Mouse (Mus musculus): ENCODE results near the gene Oxct2a. TPM values are rescaled to one million over a fixed set of nuclear protein-coding genes. Genes with fewer than 3 reads are reported as not detected.

Oxct2a gene
- polyA plus RNA-seq (2014; fragmentation: Nextera tagmentation; extraction: Ambion mirVana), result 0.18 TPM in 1 of 2 replicates, not detected in the other

DNA sequence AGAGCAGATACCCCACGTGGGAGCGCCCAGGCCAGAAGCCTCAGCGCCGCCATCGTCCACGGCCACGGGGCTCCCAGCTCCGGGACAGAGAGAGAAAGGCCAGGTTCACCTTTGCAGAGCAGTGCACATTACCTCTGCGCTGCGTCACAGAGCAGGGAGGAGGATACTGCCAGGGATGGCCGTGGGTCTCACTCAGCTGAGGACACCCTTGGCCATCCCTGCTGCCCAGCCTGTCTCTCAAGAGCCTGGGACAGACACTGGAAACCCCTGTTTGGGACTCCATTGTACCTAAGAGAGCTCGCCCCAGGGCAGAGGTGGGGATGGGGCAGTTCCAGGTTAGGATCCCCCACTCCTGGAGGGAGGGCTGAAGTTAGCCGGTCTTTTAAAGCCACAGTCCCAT, at the start of gene Oxct2a:
TSS of gene Oxct2a (minus strand) at position 101 of the 400 bp plus-strand sequence.
- Histone ChIP-seq H3K27me3 (replicated peaks; ENCODE audit: control insufficient read depth, insufficient read depth, low read length) (peaks cover 11% of the 10 kb centered on the region), H3K36me3 (ENCODE audit: control insufficient read depth, insufficient read depth, low read length) (no peaks in the 10 kb centered on the region), H3K4me3 (ENCODE audit: low read depth, low read length) (peak within 1 kb of the TSS; percentile 26), H3K9me3 (ENCODE audit: control insufficient read depth, low read length) (no peaks in the 10 kb centered on the region), H3K27ac (ENCODE audit: low read depth, low read length) (no peak within 1 kb of the TSS), H3K9ac (ENCODE audit: low read depth, low read length) (no peak within 1 kb of the TSS), H3K4me2 (peak within 1 kb of the TSS; percentile 51), H3K4me1 (replicated peaks; ENCODE audit: control insufficient read depth, insufficient read depth, low read length) (no peaks in the 10 kb centered on the region)
- 21% methylated on average over 13 of the region's 13 CpGs for WGBS
- no peak for ATAC-seq (replicated peaks; ENCODE audit: low FRiP score)
- no peak for DNase-seq (ENCODE audit: low spot score)

DNA sequence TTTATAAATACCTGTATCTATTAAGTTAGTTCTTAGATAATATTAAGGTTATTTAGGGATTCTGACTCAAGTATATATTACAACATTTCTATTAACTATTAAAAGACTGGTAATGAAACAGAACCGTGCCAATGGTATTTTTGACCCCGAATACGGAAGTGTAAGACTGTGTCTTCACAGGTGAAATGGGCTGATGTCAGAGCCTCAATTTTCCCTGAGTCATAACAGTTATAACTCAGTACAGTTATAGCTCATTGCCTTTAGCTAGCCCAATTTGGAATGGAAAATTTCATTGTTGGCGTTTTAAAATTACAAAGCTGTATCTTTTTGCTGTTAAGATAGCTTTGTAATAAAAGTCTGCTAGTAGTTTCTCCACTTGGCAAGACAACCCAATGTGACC, 40.1 kb upstream of the Oxct2a start:
- Histone ChIP-seq H3K4me1 (replicated peaks; ENCODE audit: control insufficient read depth, insufficient read depth, low read length) (no peaks in the 10 kb centered on the region), H3K27ac (ENCODE audit: low read depth, low read length) (no peak overlapping the region), H3K27me3 (replicated peaks; ENCODE audit: control insufficient read depth, insufficient read depth, low read length) (no peaks in the 10 kb centered on the region), H3K9ac (ENCODE audit: low read depth, low read length) (no peak overlapping the region), H3K36me3 (ENCODE audit: control insufficient read depth, insufficient read depth, low read length) (peaks cover 38% of the 10 kb centered on the region), H3K4me3 (ENCODE audit: low read depth, low read length) (no peak overlapping the region), H3K4me2 (no peak overlapping the region), H3K9me3 (ENCODE audit: control insufficient read depth, low read length) (no peaks in the 10 kb centered on the region)
- WGBS, result 91% methylated on average over 4 of the region's 4 CpGs
- no peak for DNase-seq (ENCODE audit: low spot score)
- ATAC-seq (replicated peaks; ENCODE audit: low FRiP score), result no peak

DNA sequence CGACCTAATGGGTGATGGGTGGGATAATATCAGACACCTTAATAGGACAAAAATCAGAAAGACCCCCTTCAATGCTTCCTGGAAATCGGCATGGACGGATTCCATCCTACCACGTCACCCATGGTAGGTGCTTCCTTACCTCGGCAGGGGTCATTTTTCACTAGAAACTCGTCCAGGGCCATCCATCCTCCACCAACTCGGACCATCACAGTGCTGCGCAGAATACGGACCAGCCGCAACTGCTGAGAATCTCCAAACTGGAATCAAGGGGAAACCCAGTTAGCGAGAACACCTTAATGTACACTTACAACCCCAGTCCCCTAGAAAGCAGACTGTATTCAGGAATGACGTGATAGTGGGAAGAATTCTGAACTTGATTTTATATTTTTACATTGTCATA, 37.3 kb upstream of the Oxct2a start:
- no peak for DNase-seq (ENCODE audit: low spot score)
- no peak overlapping the region for H3K9ac ChIP-seq (ENCODE audit: low read depth, low read length)
- no peak for ATAC-seq (replicated peaks; ENCODE audit: low FRiP score)
- H3K36me3 ChIP-seq (ENCODE audit: control insufficient read depth, insufficient read depth, low read length), result peaks cover 22% of the 10 kb centered on the region
- H3K27me3 ChIP-seq (replicated peaks; ENCODE audit: control insufficient read depth, insufficient read depth, low read length), result no peaks in the 10 kb centered on the region
- no peaks in the 10 kb centered on the region for H3K9me3 ChIP-seq (ENCODE audit: control insufficient read depth, low read length)
- H3K4me1 ChIP-seq (replicated peaks; ENCODE audit: control insufficient read depth, insufficient read depth, low read length), result no peaks in the 10 kb centered on the region
- no peak overlapping the region for H3K4me2 ChIP-seq
- 90% methylated on average over 12 of the region's 12 CpGs for WGBS
- H3K4me3 ChIP-seq (ENCODE audit: low read depth, low read length), result no peak overlapping the region
- H3K27ac ChIP-seq (ENCODE audit: low read depth, low read length), result no peak overlapping the region

DNA sequence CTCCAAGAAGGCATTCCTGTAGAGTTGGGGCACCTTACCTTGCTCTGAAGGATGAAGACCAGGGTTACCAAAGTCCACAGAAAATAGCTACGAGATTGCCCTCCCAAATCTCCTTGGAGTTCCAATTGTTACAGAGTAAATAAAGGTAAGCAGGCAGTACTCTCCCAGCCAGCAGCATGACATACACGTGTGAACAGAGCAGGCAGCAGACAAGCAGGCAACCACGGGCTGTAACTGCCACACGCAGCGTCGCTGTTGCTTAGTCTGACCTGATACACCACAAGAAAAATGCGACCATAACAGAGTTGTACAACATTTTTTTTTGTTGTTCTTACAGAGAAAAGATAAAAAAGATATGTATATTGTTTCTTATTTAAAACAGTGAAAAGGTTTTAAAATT, 35.2 kb upstream of the Oxct2a start:
- no peak overlapping the region for H3K4me3 ChIP-seq (ENCODE audit: low read depth, low read length)

DNA sequence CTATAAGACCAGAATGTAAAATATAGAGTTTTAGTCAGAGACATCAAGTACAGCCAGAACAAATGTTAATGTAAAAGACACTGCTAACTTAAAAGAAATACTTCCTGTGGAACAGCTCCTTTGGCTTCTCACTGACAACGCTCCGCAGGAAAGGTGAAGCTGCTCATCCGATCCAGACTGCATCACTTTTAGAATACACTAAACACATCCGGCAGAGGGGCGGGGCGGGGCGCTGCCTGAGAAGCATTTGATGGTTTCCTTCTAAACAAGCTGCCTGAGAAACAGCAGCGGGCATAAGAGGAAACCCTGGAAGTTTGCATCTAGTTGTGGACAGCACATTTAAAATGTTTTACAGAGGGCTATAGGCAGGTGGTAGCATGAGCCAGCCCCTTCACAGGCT, 32.5 kb upstream of the Oxct2a start:
- Histone ChIP-seq H3K4me3 (ENCODE audit: low read depth, low read length) (no peak overlapping the region), H3K9me3 (ENCODE audit: control insufficient read depth, low read length) (no peaks in the 10 kb centered on the region), H3K36me3 (ENCODE audit: control insufficient read depth, insufficient read depth, low read length) (peaks cover 43% of the 10 kb centered on the region), H3K4me1 (replicated peaks; ENCODE audit: control insufficient read depth, insufficient read depth, low read length) (no peaks in the 10 kb centered on the region), H3K27ac (ENCODE audit: low read depth, low read length) (no peak overlapping the region), H3K9ac (ENCODE audit: low read depth, low read length) (no peak overlapping the region), H3K27me3 (replicated peaks; ENCODE audit: control insufficient read depth, insufficient read depth, low read length) (no peaks in the 10 kb centered on the region), H3K4me2 (no peak overlapping the region)
- no peak for DNase-seq (ENCODE audit: low spot score)
- no peak for ATAC-seq (replicated peaks; ENCODE audit: low FRiP score)
- WGBS, result 87% methylated on average over 8 of the region's 8 CpGs

More for the DNA sequence above, 35.2 kb upstream of the Oxct2a start:
- Histone ChIP-seq H3K9ac (ENCODE audit: low read depth, low read length) (no peak overlapping the region), H3K4me2 (no peak overlapping the region), H3K27me3 (replicated peaks; ENCODE audit: control insufficient read depth, insufficient read depth, low read length) (no peaks in the 10 kb centered on the region), H3K36me3 (ENCODE audit: control insufficient read depth, insufficient read depth, low read length) (peaks cover 32% of the 10 kb centered on the region), H3K27ac (ENCODE audit: low read depth, low read length) (no peak overlapping the region), H3K4me1 (replicated peaks; ENCODE audit: control insufficient read depth, insufficient read depth, low read length) (no peaks in the 10 kb centered on the region), H3K9me3 (ENCODE audit: control insufficient read depth, low read length) (no peaks in the 10 kb centered on the region)
- 91% methylated on average over 7 of the region's 7 CpGs for WGBS
- no peak for ATAC-seq (replicated peaks; ENCODE audit: low FRiP score)
- no peak for DNase-seq (ENCODE audit: low spot score)

DNA sequence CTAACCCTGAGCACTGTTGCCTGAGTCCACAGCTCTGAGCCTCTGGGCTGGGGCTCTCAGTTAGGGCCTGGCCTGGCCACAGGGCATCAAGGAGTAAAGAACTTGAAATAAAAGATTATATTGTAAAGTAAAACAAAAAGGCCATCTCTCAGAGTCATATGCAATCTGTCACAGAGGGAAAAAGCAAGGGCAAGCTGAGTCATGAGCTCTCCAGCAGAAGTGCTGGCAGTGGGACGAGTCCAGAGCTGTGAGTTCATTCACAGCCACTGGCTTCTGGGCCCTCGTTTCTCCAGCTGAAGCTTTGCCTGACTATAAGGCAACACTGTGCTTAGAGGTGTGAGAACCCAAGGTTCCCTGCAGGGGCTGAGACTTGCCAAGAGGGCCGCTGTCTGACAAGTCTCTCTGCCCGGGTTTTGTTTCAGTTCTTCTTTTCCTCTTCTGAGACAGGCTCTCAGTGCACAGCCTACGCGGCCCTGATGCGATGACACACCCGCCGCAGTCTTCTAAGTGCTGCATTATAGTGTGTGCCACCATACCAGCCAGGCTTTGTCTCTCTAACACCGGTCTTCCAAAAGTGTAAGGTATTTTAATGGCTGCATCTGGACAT, 29.9 kb upstream of the Oxct2a start:
- Histone ChIP-seq H3K9me3 (ENCODE audit: control insufficient read depth, low read length) (no peaks in the 10 kb centered on the region), H3K9ac (ENCODE audit: low read depth, low read length) (no peak overlapping the region), H3K36me3 (ENCODE audit: control insufficient read depth, insufficient read depth, low read length) (peaks cover 35% of the 10 kb centered on the region), H3K27ac (ENCODE audit: low read depth, low read length) (no peak overlapping the region), H3K4me1 (replicated peaks; ENCODE audit: control insufficient read depth, insufficient read depth, low read length) (no peaks in the 10 kb centered on the region), H3K4me3 (ENCODE audit: low read depth, low read length) (no peak overlapping the region), H3K27me3 (replicated peaks; ENCODE audit: control insufficient read depth, insufficient read depth, low read length) (no peaks in the 10 kb centered on the region), H3K4me2 (no peak overlapping the region)
- 86% methylated on average over 10 of the region's 10 CpGs for WGBS
- ATAC-seq (replicated peaks; ENCODE audit: low FRiP score) (peak; percentile 26; the same call in 1 of the 2 replicates), DNase-seq (ENCODE audit: low spot score) (no peak)

DNA sequence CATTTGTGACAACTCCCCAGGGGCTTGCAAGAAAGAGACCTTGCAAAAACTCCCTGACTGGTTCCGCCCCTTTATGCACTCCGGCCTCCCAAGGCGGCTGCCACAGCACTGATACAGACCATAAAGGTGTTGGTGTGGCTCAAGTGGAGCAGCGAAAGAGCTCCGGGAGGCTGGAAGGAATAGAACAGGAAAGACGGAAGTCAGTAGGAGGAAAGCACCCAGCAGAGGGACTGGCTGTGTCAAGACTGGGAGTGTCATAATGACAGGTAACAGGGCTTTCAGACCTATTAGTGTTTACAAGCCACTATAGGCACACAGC, 20.0 kb upstream of the Oxct2a start:
- ATAC-seq (replicated peaks; ENCODE audit: low FRiP score) (peak; percentile 30; the same call in 1 of the 2 replicates), DNase-seq (ENCODE audit: low spot score) (no peak)
- WGBS, result 4% methylated on average over 6 of the region's 6 CpGs
- H3K4me2 ChIP-seq, result peak overlapping the region; percentile 97
- no peaks in the 10 kb centered on the region for H3K9me3 ChIP-seq (ENCODE audit: control insufficient read depth, low read length)
- H3K9ac ChIP-seq (ENCODE audit: low read depth, low read length), result peak overlapping the region; percentile 49
- H3K4me1 ChIP-seq (replicated peaks; ENCODE audit: control insufficient read depth, insufficient read depth, low read length), result peaks cover 8% of the 10 kb centered on the region
- H3K36me3 ChIP-seq (ENCODE audit: control insufficient read depth, insufficient read depth, low read length), result no peaks in the 10 kb centered on the region
- H3K27ac ChIP-seq (ENCODE audit: low read depth, low read length), result no peak overlapping the region
- H3K4me3 ChIP-seq (ENCODE audit: low read depth, low read length), result peak overlapping the region; percentile 67
- H3K27me3 ChIP-seq (replicated peaks; ENCODE audit: control insufficient read depth, insufficient read depth, low read length), result peaks cover 40% of the 10 kb centered on the region

DNA sequence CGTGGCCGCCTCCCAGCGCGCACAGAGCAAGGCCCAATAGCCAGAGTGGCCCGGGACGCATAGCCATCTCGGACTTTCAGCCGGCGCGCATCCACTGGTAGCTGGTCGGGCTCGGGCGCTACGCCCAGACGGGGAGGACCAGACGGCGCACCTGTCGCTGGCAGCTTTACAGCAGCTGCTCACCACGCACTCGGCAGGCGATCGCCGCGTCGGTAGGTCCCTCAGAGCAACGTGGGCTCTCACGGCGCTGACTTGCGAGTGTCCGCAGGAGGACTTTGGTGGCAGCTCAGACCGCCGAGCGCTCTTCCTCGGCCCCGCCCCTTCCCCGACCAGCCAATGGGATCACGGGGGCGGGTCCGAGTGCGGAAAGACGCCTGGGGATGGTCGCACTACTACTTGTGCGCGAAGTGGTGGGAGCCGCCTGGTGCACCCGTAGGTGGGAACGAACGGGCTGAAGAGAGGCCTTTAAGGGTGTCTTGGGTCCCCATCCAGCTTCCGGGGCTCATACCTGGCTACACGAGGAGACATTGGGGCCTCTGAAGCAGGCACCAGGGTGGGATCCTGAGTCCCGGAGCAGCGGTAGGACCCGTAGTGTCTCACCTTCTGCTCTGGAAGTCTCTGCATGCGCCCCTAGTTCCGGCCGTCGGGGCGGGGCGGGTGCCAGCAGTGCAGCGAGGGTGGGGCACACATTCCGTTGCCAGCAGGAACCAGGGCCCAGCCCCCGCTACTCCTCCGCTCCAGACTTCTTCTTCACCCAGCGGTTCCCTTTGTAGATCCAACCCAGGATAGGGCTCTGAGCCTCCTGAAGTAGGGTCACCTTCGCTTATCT, 19.4 kb upstream of the Oxct2a start, which contains the start of gene Bmp8a:
TSS of gene Bmp8a (minus strand) at position 611 of the 829 bp plus-strand sequence.
- WGBS, result under 1% methylated on average over 65 of the region's 65 CpGs
- peak; percentile 84 for ATAC-seq (replicated peaks; ENCODE audit: low FRiP score)
- peak within 1 kb of the TSS; percentile 67 for H3K4me3 ChIP-seq (ENCODE audit: low read depth, low read length)
- peaks cover 40% of the 10 kb centered on the region for H3K27me3 ChIP-seq (replicated peaks; ENCODE audit: control insufficient read depth, insufficient read depth, low read length)
- DNase-seq (ENCODE audit: low spot score), result peak; percentile 84
- no peaks in the 10 kb centered on the region for H3K9me3 ChIP-seq (ENCODE audit: control insufficient read depth, low read length)
- no peaks in the 10 kb centered on the region for H3K36me3 ChIP-seq (ENCODE audit: control insufficient read depth, insufficient read depth, low read length)
- no peak within 1 kb of the TSS for H3K27ac ChIP-seq (ENCODE audit: low read depth, low read length)
- H3K4me1 ChIP-seq (replicated peaks; ENCODE audit: control insufficient read depth, insufficient read depth, low read length), result peaks cover 8% of the 10 kb centered on the region
- peak within 1 kb of the TSS; percentile 49 for H3K9ac ChIP-seq (ENCODE audit: low read depth, low read length)
- peak within 1 kb of the TSS; percentile 97 for H3K4me2 ChIP-seq
